Mouse (Mus musculus) midbrain, embryonic 12.5 days (tissue): ENCODE results near the gene Flt1. TPM values are rescaled to one million over a fixed set of nuclear protein-coding genes. Genes with fewer than 3 reads are reported as not detected.
A peak's percentile ranks its signal among the peaks of the same experiment; 100 is the strongest.

ENCODE experiments used
- ATAC-seq: fragments of 200-750 bp; cut with Nextera tagmentation; 2 replicates; pipeline ENCODE4 v1.8.0; 2017; ENCODE audit warnings: low read depth, moderate TSS enrichment, moderate library complexity; ENCODE audit not compliant: low FRiP score
- H3K27ac ChIP-seq: fragments of 300-500 bp; sonication (generic); replicated peaks from 2 replicates; pipeline ENCODE4 v1.5.1; 2016; ENCODE audit warnings: mild to moderate bottlenecking
- H3K27me3 ChIP-seq: fragments of 300-500 bp; sonication (generic); 2 replicates; pipeline ENCODE4 v1.6.1; 2016; ENCODE audit warnings: mild to moderate bottlenecking
- H3K36me3 ChIP-seq: fragments of 300-500 bp; sonication (generic); 2 replicates; pipeline ENCODE4 v1.6.1; 2016
- H3K4me1 ChIP-seq: fragments of 300-500 bp; sonication (generic); 2 replicates; pipeline ENCODE4 v1.6.1; 2016
- H3K4me2 ChIP-seq: fragments of 300-500 bp; sonication (generic); replicated peaks from 2 replicates; pipeline ENCODE4 v1.6.1; 2016; ENCODE audit warnings: mild to moderate bottlenecking, moderate library complexity
- H3K4me3 ChIP-seq: fragments of 300-500 bp; sonication (generic); 2 replicates; pipeline ENCODE4 v1.5.1; 2016; ENCODE audit warnings: mild to moderate bottlenecking
- H3K9ac ChIP-seq: fragments of 300-500 bp; sonication (generic); replicated peaks from 2 replicates; pipeline ENCODE4 v1.6.1; 2016; ENCODE audit warnings: mild to moderate bottlenecking, moderate library complexity
- H3K9me3 ChIP-seq: fragments of 300-500 bp; sonication (generic); 2 replicates; pipeline ENCODE4 v1.6.1; 2016; ENCODE audit warnings: mild to moderate bottlenecking
- WGBS: fragments of 180-500 bp; shearing (Covaris S2); methylation state at CpG from one replicate; pipeline ENCODE4 v1.1.7; 2016; 5-methylcytosine and 5-hydroxymethylcytosine counted together
- polyA plus RNA-seq: library from polyadenylated mRNA; unstranded; fragments of >200 nt; fragmentation: Nextera tagmentation; extraction: Ambion mirVana; gene quantifications from 2 replicates; pipeline ENCODE4 v1.2.1, GENCODE M21; 2016

Flt1 gene
- polyA plus RNA-seq: 11.9 and 12.6 TPM in 2 replicates

GRCm38 (mm10) chr5:147725831-147726700 lies at the start of gene Flt1:
TSS of gene Flt1 (minus strand) at chr5:147726011.
- no peak within 1 kb of the TSS for H3K9ac ChIP-seq
- no peak within 1 kb of the TSS for H3K27ac ChIP-seq
- H3K4me2 ChIP-seq: peak within 1 kb of the TSS; percentile 56
- ATAC-seq: peak; percentile 60
- WGBS: under 1% methylated on average over 80 of the region's 82 CpGs
- H3K36me3 ChIP-seq: no peaks in the 10 kb centered on the region
- H3K4me3 ChIP-seq: peak within 1 kb of the TSS; percentile 41
- no peaks in the 10 kb centered on the region for H3K9me3 ChIP-seq
- peaks cover 85% of the 10 kb centered on the region for H3K27me3 ChIP-seq
- peaks cover 17% of the 10 kb centered on the region for H3K4me1 ChIP-seq

DNA sequence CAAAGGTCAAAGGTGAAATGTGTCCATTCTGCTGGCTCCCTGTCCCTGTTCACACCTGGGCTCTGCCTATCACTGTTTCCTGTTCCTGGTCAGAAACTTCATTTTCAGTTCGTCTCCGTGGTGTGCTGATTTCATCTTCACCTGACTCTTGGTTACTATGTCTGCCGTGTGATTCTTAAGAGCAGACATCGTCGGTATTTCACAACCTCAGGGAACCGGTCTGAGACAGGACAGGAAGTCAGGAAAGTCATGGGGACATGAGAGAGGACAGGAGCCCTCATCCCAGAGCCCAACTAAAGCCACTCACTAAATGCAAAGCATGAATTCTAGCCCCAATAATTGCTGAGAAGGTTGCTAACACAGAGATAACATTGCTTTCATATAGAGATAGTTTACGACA lies 49.4 kb upstream of the Flt1 start:
- WGBS: 91% methylated on average over 7 of the region's 7 CpGs
- Histone ChIP-seq H3K9ac (no peak overlapping the region), H3K36me3 (no peaks in the 10 kb centered on the region), H3K27me3 (no peaks in the 10 kb centered on the region), H3K4me2 (no peak overlapping the region), H3K9me3 (0 out of 2 replicates have a peak, but pooled peaks cover 4% of the 10 kb centered on the region), H3K27ac (no peak overlapping the region), H3K4me3 (no peak overlapping the region), H3K4me1 (no peaks in the 10 kb centered on the region)
- no peak for ATAC-seq

- ATAC-seq: no peak
- Histone ChIP-seq H3K4me2 (no peak overlapping the region), H3K9me3 (0 out of 2 replicates have a peak, but pooled peaks cover 4% of the 10 kb centered on the region), H3K4me1 (no peaks in the 10 kb centered on the region), H3K9ac (no peak overlapping the region), H3K27ac (no peak overlapping the region), H3K4me3 (no peak overlapping the region), H3K27me3 (no peaks in the 10 kb centered on the region), H3K36me3 (no peaks in the 10 kb centered on the region)
- WGBS: 81% methylated on average over 6 of the region's 6 CpGs
These were observed 44.1 kb upstream of the Flt1 start for GRCm38 (mm10) chr5:147769918-147770317.

DNA sequence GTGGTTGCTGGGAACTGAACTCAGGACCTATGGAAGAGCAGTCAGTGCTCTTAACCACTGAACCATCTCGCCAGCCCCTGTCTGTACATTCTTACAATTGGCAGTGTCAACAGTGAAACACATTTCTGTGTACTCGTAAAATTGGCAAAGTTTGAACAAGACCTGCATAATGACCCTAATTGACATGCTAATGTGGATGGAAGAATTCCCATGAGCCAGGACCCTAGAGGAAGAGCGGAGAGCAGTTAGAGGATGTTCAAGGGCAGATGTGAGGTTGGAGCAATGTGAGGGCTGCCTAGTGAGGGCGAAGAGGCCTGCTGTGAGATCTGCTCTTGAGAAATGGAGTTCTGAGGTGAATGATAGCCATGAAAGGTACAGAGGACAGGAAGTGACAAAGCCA lies 38.2 kb upstream of the Flt1 start:
- H3K4me3 ChIP-seq: no peak overlapping the region
- no peak overlapping the region for H3K9ac ChIP-seq
- H3K36me3 ChIP-seq: no peaks in the 10 kb centered on the region
- peaks cover 5% of the 10 kb centered on the region; the same call in 1 of the 2 replicates for H3K4me1 ChIP-seq
- H3K27me3 ChIP-seq: no peaks in the 10 kb centered on the region
- no peak overlapping the region for H3K27ac ChIP-seq
- no peaks in the 10 kb centered on the region for H3K9me3 ChIP-seq
- no peak for ATAC-seq
- WGBS: 81% methylated on average over 4 of the region's 4 CpGs
- H3K4me2 ChIP-seq: no peak overlapping the region

- Histone ChIP-seq H3K4me3 (no peak overlapping the region), H3K4me1 (peaks cover 5% of the 10 kb centered on the region; the same call in 1 of the 2 replicates), H3K27me3 (peaks cover 4% of the 10 kb centered on the region; the same call in 1 of the 2 replicates), H3K36me3 (no peaks in the 10 kb centered on the region), H3K4me2 (no peak overlapping the region), H3K9me3 (no peaks in the 10 kb centered on the region), H3K9ac (no peak overlapping the region), H3K27ac (no peak overlapping the region)
- WGBS: 26% methylated on average over 8 of the region's 8 CpGs
- no peak for ATAC-seq
These were observed 36.2 kb upstream of the Flt1 start for GRCm38 (mm10) chr5:147761984-147762383.

- Histone ChIP-seq H3K36me3 (no peaks in the 10 kb centered on the region), H3K9me3 (no peaks in the 10 kb centered on the region), H3K27ac (no peak overlapping the region), H3K27me3 (peaks cover 4% of the 10 kb centered on the region; the same call in 1 of the 2 replicates), H3K9ac (no peak overlapping the region), H3K4me1 (peaks cover 5% of the 10 kb centered on the region; the same call in 1 of the 2 replicates), H3K4me2 (no peak overlapping the region), H3K4me3 (no peak overlapping the region)
- no peak for ATAC-seq
- WGBS: 4% methylated on average over 9 of the region's 9 CpGs
These were observed 35.5 kb upstream of the Flt1 start for GRCm38 (mm10) chr5:147761275-147761674.

DNA sequence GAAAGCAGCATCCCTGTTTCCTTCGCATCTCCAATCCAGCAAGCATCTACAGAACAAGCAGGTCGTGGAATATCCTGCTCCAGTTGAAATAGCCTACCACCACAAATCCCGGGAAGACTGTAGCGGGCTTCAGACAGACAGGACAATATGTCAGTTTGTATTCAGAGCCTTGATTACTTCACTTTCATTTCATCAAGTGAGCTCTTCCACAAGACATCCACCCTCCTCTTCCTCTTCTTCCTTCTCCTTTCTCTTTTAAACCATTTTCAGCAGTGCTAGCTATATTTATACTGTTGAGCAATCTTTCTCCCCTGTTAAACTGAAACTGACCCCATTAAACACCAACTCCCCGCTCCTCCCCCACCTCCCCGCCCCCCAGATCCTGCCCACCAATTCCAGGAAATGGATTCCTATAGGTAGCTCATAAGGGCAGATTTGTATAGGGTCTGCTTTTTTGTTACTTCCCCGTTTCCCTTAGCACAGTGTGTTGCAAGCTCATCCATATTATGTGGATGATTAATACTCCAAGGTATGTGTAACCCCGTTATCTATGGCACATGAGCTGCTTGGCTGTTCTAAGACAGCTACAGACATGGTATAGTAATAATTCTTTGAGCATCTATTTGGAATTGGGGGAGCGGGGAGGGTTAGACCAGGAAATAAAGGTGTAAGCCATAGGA lies 33.0 kb upstream of the Flt1 start:
- Histone ChIP-seq H3K9me3 (no peaks in the 10 kb centered on the region), H3K4me2 (no peak overlapping the region), H3K27ac (no peak overlapping the region), H3K9ac (no peak overlapping the region), H3K4me3 (no peak overlapping the region), H3K36me3 (no peaks in the 10 kb centered on the region), H3K4me1 (peaks cover 5% of the 10 kb centered on the region; the same call in 1 of the 2 replicates), H3K27me3 (peaks cover 12% of the 10 kb centered on the region)
- 82% methylated on average over 9 of the region's 9 CpGs for WGBS
- no peak for ATAC-seq

DNA sequence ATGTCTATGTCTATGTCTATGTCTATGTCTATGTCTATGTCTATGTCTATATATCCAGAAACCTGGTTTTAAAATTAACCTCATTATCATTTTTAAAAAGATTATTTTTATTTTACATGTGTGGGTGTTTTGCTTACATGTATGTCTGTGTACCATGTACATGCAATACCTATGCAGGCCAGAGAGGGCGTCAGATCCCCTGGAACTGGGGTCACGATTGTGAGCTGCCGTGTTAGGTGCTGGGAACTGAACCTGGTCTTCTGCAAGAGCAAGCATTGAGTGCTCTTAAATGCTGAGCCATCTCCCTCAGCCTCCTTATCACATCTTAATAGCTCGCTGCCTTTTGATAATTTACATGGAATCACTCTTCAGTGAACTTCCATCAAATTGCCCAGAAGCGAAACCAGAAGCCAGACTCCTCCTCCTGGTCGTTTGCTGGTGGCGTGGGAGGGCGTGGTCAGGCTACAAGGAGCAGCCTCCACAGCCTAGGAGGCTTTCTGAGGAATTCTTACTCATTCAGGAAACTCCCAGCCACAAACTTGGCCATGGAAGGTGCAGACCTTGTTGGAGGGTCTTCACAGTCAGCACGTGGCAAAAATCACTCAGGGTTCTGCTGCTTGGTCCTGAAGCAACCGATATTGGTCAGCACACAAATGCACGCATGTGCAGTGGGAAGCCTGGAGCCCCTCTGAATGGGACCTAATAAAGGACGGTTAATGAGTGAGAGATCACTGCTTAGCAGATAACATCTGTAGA lies 32.2 kb upstream of the Flt1 start:
- Histone ChIP-seq H3K36me3 (no peaks in the 10 kb centered on the region), H3K27me3 (peaks cover 20% of the 10 kb centered on the region), H3K4me2 (no peak overlapping the region), H3K9ac (no peak overlapping the region), H3K4me3 (no peak overlapping the region), H3K27ac (no peak overlapping the region), H3K9me3 (no peaks in the 10 kb centered on the region), H3K4me1 (peaks cover 6% of the 10 kb centered on the region; the same call in 1 of the 2 replicates)
- no peak for ATAC-seq
- 69% methylated on average over 12 of the region's 12 CpGs for WGBS

DNA sequence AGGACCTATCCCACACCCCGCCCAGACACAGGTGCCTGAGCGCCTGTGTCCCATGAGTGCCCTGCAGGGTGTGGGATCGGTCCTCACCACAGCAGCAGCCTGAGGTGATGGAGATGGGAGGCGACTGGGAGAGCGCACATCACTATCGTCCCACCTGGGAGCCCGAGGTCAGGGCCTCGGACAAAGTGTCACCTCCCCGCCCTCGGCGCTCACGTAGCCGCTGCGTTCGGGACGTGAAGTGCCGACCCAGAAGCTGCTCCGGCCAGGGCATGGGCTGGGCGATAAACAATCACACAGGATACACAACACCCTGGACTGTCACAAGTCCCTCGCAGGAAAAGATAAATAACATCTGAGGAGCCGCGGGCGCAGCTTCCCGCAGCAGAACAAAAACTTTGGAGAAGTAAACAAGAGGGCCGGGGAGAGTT lies 27.1 kb upstream of the Flt1 start:
- no peaks in the 10 kb centered on the region for H3K9me3 ChIP-seq
- peak overlapping the region; percentile 38 for H3K4me2 ChIP-seq
- H3K9ac ChIP-seq: no peak overlapping the region
- H3K27ac ChIP-seq: no peak overlapping the region
- peaks cover 17% of the 10 kb centered on the region for H3K4me1 ChIP-seq
- no peaks in the 10 kb centered on the region for H3K36me3 ChIP-seq
- H3K4me3 ChIP-seq: peak overlapping the region; percentile 15; the same call in 1 of the 2 replicates
- peaks cover 63% of the 10 kb centered on the region for H3K27me3 ChIP-seq
- WGBS: 2% methylated on average over 25 of the region's 25 CpGs
- no peak for ATAC-seq

DNA sequence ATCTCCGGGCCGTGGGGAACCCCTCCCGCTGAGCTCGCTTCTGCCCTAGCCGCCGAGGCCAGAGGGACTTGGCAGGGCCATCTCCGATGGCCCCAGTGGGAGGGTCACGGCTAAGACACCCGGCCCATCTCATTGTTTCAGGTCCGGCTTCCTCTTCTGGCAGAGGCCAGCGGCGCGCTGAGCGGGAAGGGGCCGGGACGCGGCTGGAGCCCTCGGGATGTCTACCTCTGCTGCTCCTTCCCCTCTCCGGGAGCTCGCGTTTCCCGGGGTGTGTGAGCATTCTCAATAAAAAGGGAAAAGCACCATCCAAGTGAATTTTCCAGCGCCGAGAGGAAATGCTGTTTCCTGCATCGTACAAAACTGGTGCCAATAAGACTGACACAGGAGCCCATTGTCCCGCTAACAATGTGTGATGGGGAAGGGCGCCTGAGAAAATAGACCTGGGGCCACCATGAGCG lies 25.9 kb upstream of the Flt1 start:
- under 1% methylated on average over 28 of the region's 28 CpGs for WGBS
- H3K27ac ChIP-seq: no peak overlapping the region
- peaks cover 19% of the 10 kb centered on the region for H3K4me1 ChIP-seq
- ATAC-seq: no peak
- 0 out of 2 replicates have a peak overlapping the region, but pooled peaks have one; percentile 24 for H3K9ac ChIP-seq
- H3K27me3 ChIP-seq: peaks cover 68% of the 10 kb centered on the region
- peak overlapping the region; percentile 35 for H3K4me3 ChIP-seq
- peak overlapping the region; percentile 56 for H3K4me2 ChIP-seq
- H3K9me3 ChIP-seq: no peaks in the 10 kb centered on the region
- H3K36me3 ChIP-seq: no peaks in the 10 kb centered on the region

DNA sequence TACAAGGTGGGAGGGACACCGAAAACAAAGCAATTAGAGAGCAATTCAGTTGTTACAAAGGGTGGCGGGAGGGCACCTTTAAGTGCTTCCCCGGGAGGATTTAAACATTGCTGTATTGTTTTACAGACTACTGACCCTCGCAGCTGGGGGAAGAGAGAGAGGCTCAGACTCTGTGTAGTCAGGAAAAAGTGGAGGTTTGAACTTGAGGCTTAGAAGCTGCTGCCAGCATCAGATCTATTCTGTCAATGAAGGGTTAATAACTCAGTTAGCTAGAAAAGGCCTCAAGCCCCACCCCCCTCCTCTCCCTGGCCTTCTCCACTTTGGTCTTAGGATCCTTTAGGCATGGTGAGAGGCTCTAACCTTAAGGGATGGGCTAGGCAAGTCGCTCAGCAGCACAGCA lies 24.2 kb upstream of the Flt1 start:
- WGBS: 10% methylated on average over 5 of the region's 5 CpGs
- H3K4me1 ChIP-seq: peaks cover 19% of the 10 kb centered on the region
- H3K27ac ChIP-seq: no peak overlapping the region
- no peak overlapping the region for H3K9ac ChIP-seq
- no peak overlapping the region for H3K4me2 ChIP-seq
- no peaks in the 10 kb centered on the region for H3K9me3 ChIP-seq
- H3K4me3 ChIP-seq: no peak overlapping the region
- peaks cover 68% of the 10 kb centered on the region for H3K27me3 ChIP-seq
- no peak for ATAC-seq
- H3K36me3 ChIP-seq: no peaks in the 10 kb centered on the region
